Mouse (Mus musculus) spleen, adult 12 weeks (tissue): ENCODE data around the gene Gm20605.
"Not testable (repeated sequence)": the region's sequence is repeated elsewhere in the genome, so short reads cannot be mapped to it uniquely, and the experiment has no call there.

Experiments used
- DNase-seq: peaks from one replicate; pipeline ENCODE4 v3.0.0; 2022; ENCODE audit warnings: low spot score

Gm20605 gene

GRCm38 (mm10) chr5:137613076-137613475, 15.9 kb upstream of the Gm20605 start:
- no peak for DNase-seq

- DNase-seq, result no peak
Observed at GRCm38 (mm10) chr5:137613550-137613949, 15.4 kb upstream of the Gm20605 start, which contains the start of gene Pcolce. Gene Pcolce (minus strand): TSS chr5:137613784.

- DNase-seq, result not testable (repeated sequence)
Observed at GRCm38 (mm10) chr5:137614921-137615320, 14.1 kb upstream of the Gm20605 start.

GRCm38 (mm10) chr5:137615347-137615746, 13.6 kb upstream of the Gm20605 start:
- no peak for DNase-seq

DNA sequence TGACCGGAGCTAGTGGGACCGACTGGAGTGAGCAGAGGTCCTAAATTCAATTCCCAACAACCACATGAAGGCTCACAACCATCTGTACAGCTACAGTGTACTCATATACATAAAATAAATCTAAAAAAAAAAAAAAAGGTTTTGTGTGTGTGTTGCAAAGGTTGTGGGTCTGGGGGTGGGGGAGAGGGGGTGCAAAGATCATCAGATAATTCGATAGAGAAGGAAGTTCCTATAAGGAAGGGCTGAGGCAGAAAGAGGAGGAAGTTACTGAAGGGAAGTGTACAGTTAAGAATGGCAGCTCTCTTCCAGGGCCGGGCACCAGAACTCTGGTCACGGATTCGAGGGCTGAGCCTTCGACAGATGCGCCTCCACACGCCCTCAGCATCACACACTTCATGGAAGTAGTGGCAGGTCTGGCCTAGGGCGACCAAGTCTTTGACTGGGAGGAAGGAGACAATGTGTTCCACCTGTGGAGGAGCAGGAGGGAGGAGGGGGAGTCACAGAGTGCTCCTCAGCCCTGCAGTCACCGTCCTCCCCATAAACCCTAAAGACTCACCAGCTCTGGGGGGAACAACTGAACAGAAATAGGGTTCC, 4.9 kb upstream of the Gm20605 start:
- DNase-seq, result no peak

DNA sequence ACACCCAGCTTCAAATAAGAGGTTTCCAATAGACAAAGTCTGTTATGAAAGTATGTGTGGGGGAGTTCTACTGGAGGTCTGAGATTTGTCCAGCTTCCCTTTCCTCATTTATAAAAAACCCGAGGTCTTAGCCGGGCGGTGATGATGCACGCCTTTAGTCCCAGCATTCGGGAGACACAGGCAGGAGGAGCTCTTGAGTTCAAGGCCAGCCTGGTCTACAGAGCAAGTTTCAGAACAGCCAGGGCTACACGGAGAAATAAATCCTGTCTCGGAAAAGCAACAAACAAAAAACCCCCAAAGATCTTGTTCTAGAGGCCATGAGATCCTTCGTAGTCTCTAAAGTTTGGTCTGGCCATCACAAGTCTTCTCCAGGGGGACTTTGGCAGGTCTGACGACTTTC, 984 bp upstream of the Gm20605 start:
- no peak for DNase-seq

GRCm38 (mm10) chr5:137629306-137629721, 339 bp downstream of the Gm20605 start:
- no peak for DNase-seq

DNA sequence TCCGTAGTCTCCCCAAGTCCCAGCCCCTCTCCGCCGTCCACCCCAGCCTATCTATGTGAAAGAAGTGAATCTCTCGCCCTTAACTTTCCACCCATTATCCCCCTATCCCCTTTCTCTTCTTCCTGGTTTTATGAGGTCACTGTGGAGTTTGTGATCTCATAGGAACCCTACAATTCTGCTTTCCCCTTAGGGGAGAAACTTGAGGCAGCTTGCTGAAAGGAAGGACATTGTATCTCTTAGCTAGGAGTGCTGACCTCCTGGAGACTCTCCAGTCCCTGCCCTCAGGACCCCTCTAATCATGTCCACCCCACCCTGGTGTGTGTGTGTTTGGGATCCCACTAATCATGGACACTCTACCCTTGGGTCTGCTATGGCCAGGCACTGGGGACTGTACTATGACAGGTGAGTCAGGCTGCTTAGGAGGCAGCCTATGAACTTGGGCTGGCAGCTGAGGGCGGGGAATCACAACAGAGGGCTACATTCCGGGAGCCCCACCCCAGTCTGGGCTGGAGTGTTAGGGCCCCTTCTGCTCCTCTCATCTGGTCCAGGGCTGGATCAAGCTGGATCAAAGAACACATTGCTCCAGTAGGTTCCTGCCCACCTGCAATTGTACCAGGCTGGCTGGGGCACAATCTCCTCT, 1.1 kb downstream of the Gm20605 start:
- DNase-seq, result no peak

DNA sequence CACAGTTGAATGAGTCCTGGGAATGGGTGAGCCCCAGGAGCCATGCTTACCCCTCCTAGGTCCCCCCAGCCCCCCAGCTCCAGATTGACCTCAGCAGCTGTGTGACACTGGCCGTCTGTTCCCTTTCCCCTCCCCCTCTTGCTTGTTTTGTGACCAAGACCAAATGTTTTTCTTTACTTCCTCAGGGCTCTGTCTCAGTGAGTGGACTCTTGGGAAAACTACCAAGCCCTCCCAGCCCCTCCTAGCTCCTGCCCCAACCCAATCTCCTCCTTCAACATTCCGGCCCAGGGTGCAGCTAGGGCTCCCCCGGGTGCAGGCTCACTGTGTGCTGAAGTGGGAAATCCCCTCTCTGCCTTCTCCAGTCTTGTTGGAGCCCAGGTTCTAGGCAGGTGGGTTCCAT, 1.6 kb downstream of the Gm20605 start:
- no peak for DNase-seq

DNA sequence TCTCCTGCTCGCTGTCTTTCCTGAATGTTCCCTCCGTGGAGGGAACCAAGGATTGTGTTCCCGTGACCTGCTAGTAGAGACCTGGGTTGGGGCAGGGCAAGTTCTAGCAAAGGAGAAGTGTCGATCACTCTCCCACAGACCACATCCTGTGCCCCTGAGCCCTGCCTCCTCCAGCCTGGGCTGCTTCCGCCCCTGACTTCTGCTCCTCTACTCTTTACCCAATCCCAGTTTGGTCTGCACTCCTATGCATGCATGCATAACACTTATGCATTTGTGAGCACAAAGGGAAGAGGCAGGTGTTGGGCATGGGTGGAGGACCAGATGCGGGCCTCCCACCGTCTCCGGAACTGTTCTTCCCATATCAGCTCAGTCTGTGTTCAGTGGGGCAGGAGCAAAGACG, 2.2 kb downstream of the Gm20605 start:
- DNase-seq, result peak; percentile 39

DNA sequence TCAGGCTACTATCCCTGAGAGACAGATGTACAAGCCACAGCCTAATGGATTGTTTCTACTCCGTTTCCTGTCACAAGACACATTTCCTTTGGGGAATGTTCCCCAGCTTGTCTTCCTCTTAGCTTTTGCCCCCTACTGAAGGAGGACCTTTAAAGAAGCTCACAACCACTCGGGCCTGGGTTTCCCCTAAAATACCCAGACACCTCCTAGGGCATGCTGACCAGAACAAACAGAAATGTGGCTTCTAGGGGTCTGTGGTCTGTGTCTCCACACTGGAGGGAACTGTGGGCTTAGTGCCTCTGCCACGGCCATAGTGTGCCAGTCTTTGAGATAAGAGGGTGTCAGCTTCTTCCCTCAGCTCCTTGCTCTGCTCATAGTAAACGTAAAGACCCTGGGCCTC, 2.6 kb downstream of the Gm20605 start:
- no peak for DNase-seq

- no peak for DNase-seq
Observed at GRCm38 (mm10) chr5:137633397-137634084, 4.6 kb downstream of the Gm20605 start.

GRCm38 (mm10) chr5:137639472-137639871, 10.5 kb downstream of the Gm20605 start:
- no peak for DNase-seq

- no peak for DNase-seq
Observed at GRCm38 (mm10) chr5:137641054-137641453, 12.1 kb downstream of the Gm20605 start, which contains the start of gene Sap25. Gene Sap25 (plus strand): TSS chr5:137641334.

DNA sequence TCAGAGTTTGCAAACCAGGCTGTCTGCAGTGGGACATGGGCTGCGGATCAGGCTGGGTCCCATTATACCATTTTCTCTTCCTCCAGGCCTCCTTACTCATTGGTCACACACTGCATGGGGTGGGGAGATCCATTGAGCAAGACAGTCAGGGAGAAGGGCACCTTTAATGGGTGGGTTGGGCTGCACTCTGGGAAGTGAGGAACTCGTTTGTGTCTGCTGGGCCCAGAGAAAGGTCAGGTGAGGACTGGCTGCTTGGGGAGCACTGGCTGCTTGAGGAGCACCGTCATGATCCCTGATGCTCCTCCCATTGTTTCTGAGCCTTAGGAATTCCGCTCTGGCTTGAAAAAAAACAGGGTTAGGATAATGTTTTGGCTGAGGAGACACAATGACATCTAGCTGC, 13.9 kb downstream of the Gm20605 start:
- no peak for DNase-seq

DNA sequence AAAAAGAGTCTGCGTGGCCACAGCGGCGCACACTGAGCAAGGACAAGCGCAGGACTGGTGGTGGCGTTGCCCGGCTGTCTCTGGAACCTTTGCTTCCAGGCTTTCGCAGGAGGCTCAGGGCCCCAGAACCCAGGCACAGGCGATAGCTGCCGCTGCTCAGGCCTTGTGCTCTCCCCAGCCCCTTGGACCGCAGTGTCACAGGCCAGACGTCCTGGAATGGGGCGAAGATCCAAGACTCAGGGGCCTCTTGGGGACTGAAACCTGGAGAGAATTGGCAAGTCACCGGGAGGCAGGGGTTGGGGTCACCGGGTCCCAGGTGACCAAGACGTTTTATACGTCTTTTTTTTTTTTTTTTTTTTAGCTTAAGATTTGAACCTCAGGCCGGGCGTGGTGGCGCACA, 15.5 kb downstream of the Gm20605 start:
- DNase-seq, result no peak

DNA sequence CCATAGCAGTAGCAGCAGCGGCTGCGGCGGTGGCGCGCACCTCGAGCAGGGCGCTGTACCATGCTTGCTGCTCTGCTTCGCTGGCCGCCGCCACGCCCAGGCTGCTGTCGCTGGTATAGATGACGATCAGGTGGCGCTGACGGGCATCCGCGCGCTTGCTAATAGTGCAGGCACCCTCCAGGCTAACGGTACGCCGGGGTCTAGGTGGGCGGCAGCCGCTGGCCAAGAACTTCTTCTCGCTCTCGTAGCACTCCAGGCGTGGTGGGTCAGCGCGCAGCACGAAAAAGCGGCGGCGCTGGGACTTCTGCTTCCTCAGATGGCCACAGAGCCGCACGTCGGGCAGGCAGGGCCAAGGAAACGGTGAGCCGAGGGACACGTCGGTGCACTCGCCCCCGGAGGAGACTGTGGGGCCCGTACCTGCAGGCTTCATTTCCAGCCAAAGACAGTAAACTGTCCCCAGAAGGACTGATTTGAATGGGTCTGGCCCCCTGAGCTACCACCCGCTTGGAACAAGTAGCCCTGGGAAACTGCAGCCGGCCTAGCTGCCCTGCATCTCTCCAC, 16.2 kb downstream of the Gm20605 start:
- no peak for DNase-seq

GRCm38 (mm10) chr5:137645652-137646091, 16.7 kb downstream of the Gm20605 start, which contains the start of gene Irs3:
Gene Irs3 (minus strand): TSS chr5:137645714.
- no peak for DNase-seq

DNA sequence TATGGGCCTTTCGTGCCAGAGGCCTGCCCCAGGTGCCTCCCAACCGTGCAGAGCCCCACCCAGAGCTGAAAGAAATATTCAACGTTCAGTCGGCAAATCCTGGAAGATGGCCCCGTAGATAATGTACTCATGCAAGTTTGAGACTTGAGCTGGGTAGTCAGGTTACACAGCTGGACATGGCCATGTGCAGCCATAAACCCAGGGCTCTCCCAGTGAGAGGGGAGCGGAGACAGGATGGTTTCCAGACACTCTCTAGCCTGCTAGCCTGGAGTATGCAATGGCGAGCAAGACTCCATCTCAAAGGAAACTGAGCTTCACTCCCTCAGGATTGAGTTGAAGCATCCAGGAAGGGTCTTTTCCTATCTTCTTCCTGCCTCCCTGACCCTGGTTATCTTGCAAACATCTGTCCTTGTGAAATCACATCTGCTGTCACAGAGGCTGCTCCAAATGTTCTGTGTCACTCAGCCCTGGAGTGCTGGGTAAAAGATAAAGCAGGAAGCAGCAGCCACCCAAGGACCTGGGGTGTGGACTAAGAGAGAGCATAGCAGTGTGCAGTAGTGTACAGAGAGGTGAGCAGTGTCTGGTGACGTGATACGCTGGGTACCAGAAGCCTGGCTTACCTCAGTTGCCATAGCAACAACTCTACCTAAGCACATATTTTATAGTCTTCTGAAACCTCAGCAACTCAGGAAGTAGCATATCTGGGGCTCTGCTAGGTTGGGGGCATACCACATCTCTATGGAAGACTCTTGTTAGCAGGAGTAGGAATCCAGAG, 19.0 kb downstream of the Gm20605 start:
- DNase-seq, result no peak

DNA sequence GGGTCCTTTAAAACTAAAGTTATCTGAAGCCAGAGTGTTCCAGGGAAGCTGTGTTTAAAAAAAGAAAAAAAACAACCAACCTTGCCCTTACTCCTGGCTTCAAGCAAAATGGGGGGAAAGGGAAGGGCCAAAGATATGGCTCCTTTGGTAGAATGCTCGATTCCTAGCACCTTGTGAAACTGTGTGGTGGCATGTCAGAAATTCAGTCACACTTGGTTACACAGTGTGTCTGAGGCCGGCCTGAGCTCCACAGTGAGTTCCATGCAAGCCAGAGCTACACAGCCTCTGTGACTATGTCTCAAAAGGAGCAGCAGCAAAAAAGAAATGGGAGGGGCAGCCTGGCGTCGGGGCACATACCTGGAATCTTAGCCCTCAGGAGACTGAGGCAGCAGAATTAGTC, 20.3 kb downstream of the Gm20605 start:
- DNase-seq, result no peak

GRCm38 (mm10) chr5:137649669-137650571, 20.9 kb downstream of the Gm20605 start:
- no peak for DNase-seq
